Mouse (Mus musculus): ENCODE data around the gene Mtif3. TPM values are rescaled to one million over a fixed set of nuclear protein-coding genes. Genes with fewer than 3 reads are reported as not detected.
"Not testable (repeated sequence)": the region's sequence is repeated elsewhere in the genome, so short reads cannot be mapped to it uniquely, and the experiment has no call there.

The Mtif3 gene
- polyA plus RNA-seq, 1 experiment from 2014 or later, result 31.7 TPM

DNA sequence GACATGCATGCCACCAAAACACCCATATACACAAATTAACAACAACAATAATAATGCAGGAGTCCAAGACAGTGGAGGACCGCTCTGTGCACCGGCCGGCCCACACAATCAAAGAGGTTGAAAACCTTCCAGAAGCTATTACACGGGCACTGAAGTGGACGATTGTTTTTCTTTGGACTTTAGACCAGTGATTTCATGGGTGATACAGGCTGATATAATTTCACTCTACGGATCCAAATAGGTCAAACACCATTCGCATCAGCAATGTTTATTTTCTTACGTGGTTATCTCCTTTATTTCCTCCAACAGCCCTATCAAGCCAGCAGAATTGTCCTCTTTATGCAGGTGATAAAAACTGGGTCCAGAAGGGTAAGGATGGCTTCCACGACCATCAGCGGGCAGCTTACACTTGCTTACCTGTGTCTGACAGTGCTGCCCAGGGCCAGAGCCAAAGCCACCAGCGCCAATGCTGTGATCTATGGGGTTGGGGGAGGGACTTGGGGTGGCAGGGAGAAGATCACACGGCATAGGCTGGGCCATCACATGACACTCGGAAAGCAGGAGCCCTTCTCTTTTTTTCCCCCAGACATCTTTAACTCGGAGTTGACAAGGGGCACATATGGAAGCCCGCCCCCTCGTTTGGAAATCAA lies 31.6 kb downstream of the Mtif3 start:
- Histone ChIP-seq H3K4me2 (no peak overlapping the region), H3K9me3 (replicated peaks) (no peaks in the 10 kb centered on the region), H3K27ac (replicated peaks) (no peak overlapping the region), H3K36me3 (no peaks in the 10 kb centered on the region), H3K27me3 (replicated peaks) (no peaks in the 10 kb centered on the region), H3K9ac (replicated peaks) (no peak overlapping the region), H3K4me3 (replicated peaks) (no peak overlapping the region), H3K4me1 (no peaks in the 10 kb centered on the region)
- 72% methylated on average over 16 of the region's 16 CpGs for WGBS
- no peak for ATAC-seq (ENCODE audit: low FRiP score)

DNA sequence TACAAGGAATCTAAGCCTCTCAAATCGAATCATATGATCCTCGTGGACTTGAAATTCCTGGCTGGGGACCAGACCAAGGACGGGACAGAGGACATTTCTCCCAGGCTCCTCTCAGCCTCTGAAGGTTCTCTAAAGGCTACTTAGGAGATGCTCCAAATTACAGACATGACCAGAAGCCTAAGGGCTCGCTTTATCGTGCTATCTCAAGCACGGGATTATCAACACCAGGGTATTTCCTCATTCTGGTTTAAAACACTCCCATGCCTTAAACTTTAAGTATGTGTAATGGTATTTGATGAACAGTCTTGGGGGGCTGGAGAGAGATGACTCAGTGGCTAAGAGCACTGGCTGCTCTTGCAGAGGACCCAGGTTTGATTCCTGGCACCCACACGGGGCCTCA lies 32.2 kb downstream of the Mtif3 start:
- H3K4me2 ChIP-seq, result no peak overlapping the region
- no peaks in the 10 kb centered on the region for H3K27me3 ChIP-seq (replicated peaks)
- no peak for ATAC-seq (ENCODE audit: low FRiP score)
- H3K4me1 ChIP-seq, result no peaks in the 10 kb centered on the region
- WGBS, result 90% methylated on average over 7 of the region's 7 CpGs
- H3K36me3 ChIP-seq, result no peaks in the 10 kb centered on the region
- no peak overlapping the region for H3K27ac ChIP-seq (replicated peaks)
- no peak overlapping the region for H3K9ac ChIP-seq (replicated peaks)
- H3K4me3 ChIP-seq (replicated peaks), result no peak overlapping the region
- H3K9me3 ChIP-seq (replicated peaks), result no peaks in the 10 kb centered on the region

DNA sequence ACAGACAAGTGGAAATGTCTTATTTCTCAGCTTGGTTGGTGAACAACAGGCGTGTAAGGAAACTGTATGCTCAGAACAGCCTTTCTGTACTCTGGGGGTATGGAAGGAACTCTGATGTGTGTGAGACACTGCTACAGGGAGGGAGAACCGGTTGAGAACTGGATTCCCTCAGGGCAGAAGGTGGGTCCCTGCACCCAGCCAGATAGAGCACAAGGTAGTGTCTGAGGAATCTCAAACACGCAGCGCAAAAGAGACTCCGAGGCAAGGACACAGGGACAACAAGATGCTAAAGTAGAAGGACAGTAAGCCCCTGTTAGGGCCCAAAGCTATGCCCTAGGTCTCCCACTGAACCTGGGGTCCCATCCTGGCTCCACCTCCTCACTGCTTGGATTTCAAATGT lies 36.9 kb downstream of the Mtif3 start:
- Histone ChIP-seq H3K27me3 (replicated peaks) (no peaks in the 10 kb centered on the region), H3K27ac (replicated peaks) (no peak overlapping the region), H3K9me3 (replicated peaks) (no peaks in the 10 kb centered on the region), H3K9ac (replicated peaks) (no peak overlapping the region), H3K36me3 (no peaks in the 10 kb centered on the region), H3K4me3 (replicated peaks) (no peak overlapping the region), H3K4me2 (no peak overlapping the region), H3K4me1 (no peaks in the 10 kb centered on the region)
- WGBS, result 89% methylated on average over 5 of the region's 5 CpGs
- no peak for ATAC-seq (ENCODE audit: low FRiP score)

DNA sequence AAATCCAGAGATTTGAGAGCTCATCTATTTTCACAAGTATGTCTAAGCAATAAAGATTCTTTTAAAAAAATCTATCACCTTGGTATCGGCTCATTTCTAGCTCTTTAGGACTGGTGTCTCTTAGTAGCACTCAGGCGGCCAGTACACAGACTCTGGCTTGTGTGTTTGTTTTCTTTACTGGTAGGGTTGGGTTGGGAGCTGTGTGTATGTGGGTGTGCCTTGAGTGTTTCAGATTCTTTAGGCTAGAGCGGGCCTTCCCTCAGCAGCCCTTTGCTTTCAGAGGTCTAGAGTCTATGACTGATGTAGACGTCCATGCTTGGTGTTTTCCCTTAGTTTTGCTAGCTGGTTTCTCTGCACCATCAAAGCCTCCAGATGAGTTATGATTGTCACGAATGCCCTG lies 40.1 kb downstream of the Mtif3 start:
- 81% methylated on average over 5 of the region's 5 CpGs for WGBS
- Histone ChIP-seq H3K4me2 (no peak overlapping the region), H3K9ac (replicated peaks) (no peak overlapping the region)

DNA sequence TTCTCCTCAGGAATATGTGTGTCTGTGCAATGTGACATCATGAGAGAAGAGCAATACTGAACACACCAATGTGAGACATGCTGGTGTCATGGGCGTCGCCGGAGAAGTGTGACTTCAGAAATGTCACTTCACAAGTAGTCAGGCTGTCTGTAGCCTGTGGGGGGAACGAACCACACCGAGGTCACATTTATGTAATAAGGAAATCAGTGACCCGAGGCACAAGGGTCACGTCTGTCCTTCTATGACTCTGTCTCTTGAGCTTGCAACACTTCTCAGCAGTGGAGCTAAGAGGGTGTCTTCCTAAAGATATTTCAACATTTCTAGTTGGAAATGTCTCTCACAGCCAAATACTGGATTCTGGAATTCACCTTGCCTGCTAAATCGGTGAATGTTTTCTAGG lies 42.4 kb downstream of the Mtif3 start:
- H3K36me3 ChIP-seq, result no peaks in the 10 kb centered on the region
- H3K27ac ChIP-seq (replicated peaks), result no peak overlapping the region
- peak overlapping the region; percentile 32 for H3K4me3 ChIP-seq (replicated peaks)
- WGBS, result 30% methylated on average over 8 of the region's 8 CpGs
- H3K4me1 ChIP-seq, result peaks cover 16% of the 10 kb centered on the region
- 0 out of 2 replicates have a peak, but pooled peaks cover 6% of the 10 kb centered on the region for H3K27me3 ChIP-seq (replicated peaks)
- H3K9me3 ChIP-seq (replicated peaks), result no peaks in the 10 kb centered on the region
- no peak; the same call in 1 of the 2 replicates for ATAC-seq (ENCODE audit: low FRiP score)
- H3K9ac ChIP-seq (replicated peaks), result no peak overlapping the region
- peak overlapping the region; percentile 62 for H3K4me2 ChIP-seq

More for the DNA sequence above, 40.1 kb downstream of the Mtif3 start:
- Histone ChIP-seq H3K36me3 (no peaks in the 10 kb centered on the region), H3K9me3 (replicated peaks) (no peaks in the 10 kb centered on the region), H3K27me3 (replicated peaks) (no peaks in the 10 kb centered on the region), H3K4me1 (peaks cover 16% of the 10 kb centered on the region), H3K27ac (replicated peaks) (no peak overlapping the region), H3K4me3 (replicated peaks) (no peak overlapping the region)
- ATAC-seq (ENCODE audit: low FRiP score), result no peak

DNA sequence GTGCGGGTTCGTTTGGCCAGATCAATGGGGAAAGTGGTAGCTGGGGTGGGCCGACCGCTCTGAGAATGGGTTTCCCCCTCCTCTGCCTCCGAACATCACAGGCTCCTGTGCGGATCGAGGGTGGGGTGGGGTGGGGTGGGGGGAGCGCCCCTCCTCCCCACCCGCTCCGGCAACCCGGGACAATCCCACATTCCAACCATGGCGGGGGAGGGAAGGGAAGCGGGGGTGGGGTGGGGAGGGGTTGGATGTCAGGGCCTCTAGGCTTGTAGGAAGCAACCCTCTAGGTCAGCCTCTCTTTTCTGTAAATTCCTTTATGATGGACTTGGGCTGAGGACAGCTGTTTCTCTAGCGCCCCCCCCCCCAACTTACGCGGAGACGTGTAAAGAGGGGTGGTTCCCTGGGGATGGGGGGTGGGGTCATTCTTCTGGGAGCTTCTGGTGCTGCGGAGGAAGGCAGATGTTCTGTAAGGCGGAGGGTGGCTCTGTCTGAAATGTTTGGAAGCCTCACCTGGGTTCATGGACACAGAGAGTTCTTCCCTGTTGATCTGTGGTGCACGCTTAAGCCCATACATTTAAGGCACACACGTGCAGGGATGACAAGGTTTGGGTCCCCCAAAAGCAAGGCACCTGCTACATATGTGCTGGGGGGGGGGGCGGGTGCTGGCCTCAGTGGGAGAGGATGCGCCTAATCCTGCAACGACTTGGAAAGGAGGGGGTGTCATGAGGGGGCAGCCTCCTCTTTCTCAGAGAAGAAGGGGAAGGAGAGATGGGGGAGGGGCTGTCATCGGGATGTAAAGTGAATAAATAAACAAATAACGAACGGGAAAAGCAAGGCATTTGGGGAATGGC lies 43.1 kb downstream of the Mtif3 start:
- Histone ChIP-seq H3K4me1 (peaks cover 16% of the 10 kb centered on the region), H3K4me3 (replicated peaks) (peak overlapping the region; percentile 32), H3K9ac (replicated peaks) (0 out of 2 replicates have a peak overlapping the region, but pooled peaks have one; percentile 20), H3K36me3 (no peaks in the 10 kb centered on the region), H3K27me3 (replicated peaks) (0 out of 2 replicates have a peak, but pooled peaks cover 6% of the 10 kb centered on the region), H3K9me3 (replicated peaks) (no peaks in the 10 kb centered on the region), H3K4me2 (peak overlapping the region; percentile 62), H3K27ac (replicated peaks) (no peak overlapping the region)
- peak; percentile 57 for ATAC-seq (ENCODE audit: low FRiP score)
- 2% methylated on average over 25 of the region's 27 CpGs for WGBS

DNA sequence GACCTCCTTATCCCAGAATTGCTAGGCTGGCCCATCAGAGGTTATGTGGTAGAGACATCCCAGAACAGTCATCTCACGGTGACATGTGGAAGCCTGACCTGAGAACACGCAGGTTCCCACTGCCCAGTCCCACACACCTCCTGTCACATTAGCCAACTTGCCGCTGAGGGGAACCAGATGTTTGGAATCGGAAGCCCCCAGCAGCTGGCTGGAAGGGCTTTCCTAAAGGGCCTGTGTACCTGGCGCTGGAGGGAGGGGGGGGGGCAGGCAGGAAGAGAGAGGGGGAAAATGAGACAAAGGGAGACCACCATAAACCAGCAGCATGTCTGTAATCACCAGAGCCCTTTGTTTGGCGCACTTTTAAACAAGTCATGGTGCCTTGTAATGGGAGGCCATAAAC lies 43.7 kb downstream of the Mtif3 start:
- peak; percentile 38; the same call in 1 of the 2 replicates for ATAC-seq (ENCODE audit: low FRiP score)
- H3K4me1 ChIP-seq, result peaks cover 16% of the 10 kb centered on the region
- no peaks in the 10 kb centered on the region for H3K9me3 ChIP-seq (replicated peaks)
- H3K36me3 ChIP-seq, result no peaks in the 10 kb centered on the region
- H3K27ac ChIP-seq (replicated peaks), result no peak overlapping the region
- peak overlapping the region; percentile 32 for H3K4me3 ChIP-seq (replicated peaks)
- H3K9ac ChIP-seq (replicated peaks), result no peak overlapping the region
- 7% methylated on average over 6 of the region's 6 CpGs for WGBS
- H3K27me3 ChIP-seq (replicated peaks), result 0 out of 2 replicates have a peak, but pooled peaks cover 6% of the 10 kb centered on the region
- H3K4me2 ChIP-seq, result peak overlapping the region; percentile 62

DNA sequence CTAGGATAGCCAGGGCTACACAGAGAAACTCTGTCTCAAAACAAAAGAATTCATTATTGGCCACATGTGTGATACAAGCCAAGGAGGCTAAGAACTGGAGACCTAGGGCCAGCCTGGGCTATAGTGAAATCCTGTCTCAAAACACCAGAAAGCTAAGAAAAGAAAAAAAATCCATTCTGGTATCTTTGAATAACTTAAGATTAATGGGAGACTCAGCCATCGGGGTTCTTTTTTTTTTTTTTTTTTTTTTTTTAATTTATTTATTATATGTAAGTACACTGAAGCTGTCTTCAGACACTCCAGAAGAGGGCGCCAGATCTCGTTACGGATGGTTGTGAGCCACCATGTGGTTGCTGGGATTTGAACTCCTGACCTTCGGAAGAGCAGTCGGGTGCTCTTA lies 46.2 kb downstream of the Mtif3 start:
- Histone ChIP-seq H3K4me1 (peaks cover 16% of the 10 kb centered on the region), H3K27me3 (replicated peaks) (peaks cover 17% of the 10 kb centered on the region)
- H3K4me2 ChIP-seq; H3K36me3 ChIP-seq; H3K9ac ChIP-seq (replicated peaks); H3K27ac ChIP-seq (replicated peaks); ATAC-seq (ENCODE audit: low FRiP score); H3K9me3 ChIP-seq (replicated peaks); H3K4me3 ChIP-seq (replicated peaks): not testable (repeated sequence)
- 83% methylated on average over 5 of the region's 6 CpGs for WGBS

DNA sequence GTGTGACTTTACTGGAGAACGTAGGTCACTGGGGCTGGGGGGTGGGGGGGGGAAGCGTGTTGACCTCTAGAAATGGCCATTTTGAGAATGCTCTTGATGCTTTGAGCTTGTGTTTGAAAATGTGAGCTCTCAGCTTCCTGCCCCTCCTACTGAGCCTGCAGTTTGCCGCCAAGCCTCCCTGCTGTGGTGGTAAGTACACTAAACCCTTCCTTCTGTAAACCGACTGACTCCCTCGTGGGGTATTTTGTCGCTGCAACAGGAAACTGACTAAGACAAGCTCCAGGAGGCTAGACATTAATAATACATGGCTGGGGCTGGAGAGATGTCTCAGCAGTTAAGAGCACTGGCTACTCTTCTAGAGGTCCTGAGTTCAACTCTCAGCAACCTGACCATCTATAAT lies 46.8 kb downstream of the Mtif3 start:
- H3K27ac ChIP-seq (replicated peaks), result no peak overlapping the region
- H3K27me3 ChIP-seq (replicated peaks), result peaks cover 17% of the 10 kb centered on the region
- no peak for ATAC-seq (ENCODE audit: low FRiP score)
- H3K9ac ChIP-seq (replicated peaks), result no peak overlapping the region
- H3K4me2 ChIP-seq, result no peak overlapping the region
- no peaks in the 10 kb centered on the region for H3K36me3 ChIP-seq
- no peak overlapping the region for H3K4me3 ChIP-seq (replicated peaks)
- peaks cover 16% of the 10 kb centered on the region for H3K4me1 ChIP-seq
- H3K9me3 ChIP-seq (replicated peaks), result no peaks in the 10 kb centered on the region
- 30% methylated on average over 6 of the region's 6 CpGs for WGBS

DNA sequence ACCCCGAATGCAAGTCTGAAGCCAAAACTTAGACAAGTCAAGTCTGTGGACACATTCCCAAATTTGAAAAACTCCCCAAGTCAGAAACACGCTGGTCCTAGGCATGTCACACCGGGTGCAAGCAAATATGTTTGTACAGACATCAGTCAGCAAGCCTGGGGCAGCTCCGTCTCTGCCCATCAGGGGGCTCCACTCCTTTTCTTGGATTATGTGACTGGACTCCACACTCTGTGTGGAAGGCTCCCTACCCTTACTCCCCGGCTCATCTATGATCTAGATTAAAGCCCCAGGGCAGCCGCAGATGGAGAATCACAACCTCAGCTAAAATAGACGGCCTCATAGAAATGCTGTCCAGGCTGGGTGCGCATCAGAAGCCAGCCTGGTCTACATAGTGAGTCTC lies 47.3 kb downstream of the Mtif3 start:
- Histone ChIP-seq H3K36me3 (no peaks in the 10 kb centered on the region), H3K27ac (replicated peaks) (no peak overlapping the region), H3K27me3 (replicated peaks) (peaks cover 19% of the 10 kb centered on the region), H3K9ac (replicated peaks) (no peak overlapping the region), H3K9me3 (replicated peaks) (no peaks in the 10 kb centered on the region), H3K4me2 (no peak overlapping the region), H3K4me1 (peaks cover 15% of the 10 kb centered on the region), H3K4me3 (replicated peaks) (no peak overlapping the region)
- WGBS, result 74% methylated on average over 8 of the region's 8 CpGs
- ATAC-seq (ENCODE audit: low FRiP score), result no peak

DNA sequence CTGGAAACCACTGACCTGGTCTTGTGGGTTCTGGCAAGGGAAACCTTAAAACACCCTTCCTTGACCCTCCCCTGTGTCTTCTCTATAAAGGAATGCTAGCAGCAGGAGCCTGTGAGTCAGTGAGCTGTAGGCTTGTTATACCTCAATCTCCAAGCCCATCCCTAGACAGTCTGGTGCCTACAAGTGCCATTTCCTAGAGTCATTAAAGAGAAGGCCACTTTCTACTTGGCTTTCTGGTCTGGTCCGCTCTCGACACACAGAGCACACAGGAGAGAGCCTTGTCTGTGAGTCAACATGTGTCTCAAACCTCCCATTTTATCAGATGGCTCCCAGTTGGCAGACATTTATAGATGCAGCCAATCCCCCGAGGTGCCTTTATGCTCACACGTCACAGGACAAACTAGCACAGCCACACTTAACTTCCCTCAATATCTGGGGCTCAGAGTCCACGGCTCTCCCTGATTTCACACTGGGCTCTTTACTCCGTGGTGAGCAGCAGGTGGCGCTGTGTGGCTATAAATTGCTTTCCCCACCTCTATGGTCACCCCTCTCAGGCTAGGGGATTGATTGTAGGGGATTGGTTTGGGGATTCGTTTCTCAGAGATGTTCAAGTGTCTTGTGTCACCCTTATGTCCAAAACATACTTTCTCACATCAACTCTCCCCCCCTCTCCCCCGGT lies 49.4 kb downstream of the Mtif3 start:
- Histone ChIP-seq H3K27ac (replicated peaks) (no peak overlapping the region), H3K9ac (replicated peaks) (no peak overlapping the region), H3K4me1 (no peaks in the 10 kb centered on the region), H3K4me2 (no peak overlapping the region), H3K4me3 (replicated peaks) (no peak overlapping the region), H3K9me3 (replicated peaks) (no peaks in the 10 kb centered on the region), H3K36me3 (no peaks in the 10 kb centered on the region), H3K27me3 (replicated peaks) (peaks cover 29% of the 10 kb centered on the region)
- ATAC-seq (ENCODE audit: low FRiP score), result peak; percentile 69
- 21% methylated on average over 9 of the region's 9 CpGs for WGBS
